Mouse (Mus musculus): ENCODE data around the gene Clec16a.

The Clec16a gene

DNA sequence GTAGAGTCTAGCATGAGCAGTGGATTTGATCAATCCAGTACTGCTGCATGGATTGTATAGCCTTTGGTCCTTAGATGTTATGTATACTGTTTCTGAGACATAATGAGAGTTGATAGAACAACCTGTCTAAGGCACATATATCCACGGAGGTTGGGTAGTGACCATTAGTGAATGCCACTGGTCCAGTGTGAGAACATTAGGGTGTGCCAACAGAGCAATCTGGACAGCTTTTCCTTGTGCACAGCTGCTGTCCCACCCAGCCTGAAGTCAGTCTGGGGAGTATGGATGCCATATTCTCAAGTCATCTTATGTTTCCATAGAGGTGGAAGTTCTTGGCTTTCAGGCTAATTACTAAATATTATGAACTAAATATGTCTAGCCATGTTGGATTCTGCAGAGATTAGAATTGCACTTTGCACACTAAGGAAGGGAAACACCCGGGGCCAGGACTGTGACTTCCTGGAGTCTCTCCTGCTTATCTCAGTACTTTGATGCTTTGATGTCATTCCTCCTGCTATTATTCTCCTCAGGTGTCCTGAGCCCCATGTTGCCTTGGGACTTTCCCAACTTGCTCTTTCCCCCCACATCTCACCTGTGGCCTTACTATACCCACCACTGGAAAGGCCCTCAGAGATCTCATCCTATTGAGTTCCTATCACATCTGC is 36.2 kb downstream of the Clec16a start:
- no peak for DNase-seq (ENCODE audit: low read depth, low spot score)

DNA sequence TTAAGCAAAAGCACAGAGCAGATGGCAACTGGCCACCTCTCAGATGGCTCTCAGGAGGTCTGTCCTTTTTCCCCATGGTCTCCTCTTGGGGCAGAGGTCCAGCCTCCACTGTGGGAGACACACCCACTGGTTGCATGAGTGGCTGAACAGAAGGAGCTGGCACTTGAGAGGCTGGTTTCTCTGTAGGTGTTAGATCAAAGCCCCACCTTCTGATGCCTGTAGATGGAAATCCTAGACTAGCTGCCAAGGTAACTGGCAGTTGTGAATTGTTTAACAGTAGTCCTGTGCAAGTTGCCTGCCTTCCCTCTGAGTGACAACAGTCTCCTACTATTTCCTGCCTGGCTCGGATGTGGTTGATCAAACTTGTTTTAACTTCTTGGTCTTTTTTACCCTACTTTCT is 40.0 kb downstream of the Clec16a start:
- no peak for DNase-seq (ENCODE audit: low read depth, low spot score)

DNA sequence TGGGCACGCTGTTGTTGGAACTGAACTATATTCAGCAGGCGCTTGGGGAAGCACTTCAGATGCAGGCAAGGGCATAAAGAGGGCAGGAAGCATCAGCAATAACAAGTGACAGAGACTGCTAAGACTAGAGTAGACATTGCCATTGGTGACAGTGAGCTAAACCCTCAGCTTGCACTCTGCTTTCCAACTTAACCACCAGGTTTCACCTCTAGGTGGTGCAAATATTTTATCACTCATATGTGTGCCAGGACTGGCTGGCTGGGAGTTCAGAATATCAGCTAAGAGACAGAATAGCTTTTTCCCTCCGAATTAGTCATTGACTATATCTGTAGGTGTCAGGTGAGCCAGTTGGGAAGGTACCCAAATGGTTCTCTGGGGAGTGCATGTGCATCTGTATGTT is 41.4 kb downstream of the Clec16a start:
- DNase-seq (ENCODE audit: low read depth, low spot score) = no peak

DNA sequence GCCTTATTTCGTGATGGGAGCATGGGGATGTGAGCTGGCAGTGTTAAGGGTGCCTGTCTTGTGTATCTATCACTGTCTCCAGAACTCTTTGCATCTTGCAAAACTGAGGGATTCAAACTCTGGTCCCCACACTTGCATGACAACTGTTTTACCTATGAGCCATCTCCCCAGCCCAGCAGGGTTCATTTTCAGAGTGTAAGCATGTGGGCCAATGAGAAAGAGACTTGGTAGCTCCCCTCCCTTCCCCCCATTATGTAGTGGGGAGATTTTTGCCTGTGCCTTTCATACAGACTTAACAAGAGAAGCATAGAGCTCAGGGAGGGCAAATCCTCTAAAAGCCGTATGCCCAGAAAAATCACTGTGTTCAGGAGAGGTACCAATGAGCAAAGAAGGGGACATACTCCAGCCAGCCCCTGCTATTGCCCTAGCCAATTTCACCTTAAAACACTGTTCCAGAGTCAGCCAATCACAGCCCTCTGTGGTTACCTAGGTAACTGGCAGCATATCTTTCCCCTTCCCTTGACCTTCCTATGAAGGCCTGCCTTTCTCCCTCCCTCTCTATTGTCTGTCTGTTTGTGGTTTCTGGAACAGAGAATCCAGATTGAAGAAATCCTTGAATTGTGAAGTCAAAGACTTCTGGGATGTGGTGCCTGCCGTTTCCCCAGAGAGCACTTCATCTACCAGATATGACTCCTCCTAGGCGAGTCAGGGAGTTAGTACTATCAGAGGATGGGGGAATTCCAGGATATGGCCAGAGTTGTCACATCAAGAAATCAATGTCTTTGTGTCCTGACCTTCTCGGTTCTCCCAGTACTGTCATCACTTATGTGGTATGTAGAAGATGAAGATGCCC is 55.0 kb downstream of the Clec16a start:
- peak; percentile 84 for DNase-seq (ENCODE audit: low read depth, low spot score)

DNA sequence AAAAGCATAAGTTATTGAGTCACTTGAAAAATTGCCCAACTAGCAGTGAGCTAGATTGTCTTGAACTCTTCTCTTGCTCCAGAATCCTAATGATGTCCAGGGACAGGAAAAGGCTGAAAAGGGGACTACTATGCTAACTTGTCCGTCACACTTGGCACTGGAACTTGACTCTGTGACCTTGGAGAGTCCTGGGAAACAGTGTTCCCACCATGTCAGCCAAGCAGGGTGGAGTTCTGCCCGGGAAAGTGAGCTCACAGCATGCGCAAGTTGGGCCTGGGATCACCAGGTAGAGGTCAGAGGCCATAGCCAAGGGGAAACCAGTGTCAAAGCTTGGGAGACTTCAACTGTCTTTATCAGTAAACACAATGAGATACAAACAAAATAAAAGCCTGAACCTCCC is 62.7 kb downstream of the Clec16a start:
- no peak for DNase-seq (ENCODE audit: low read depth, low spot score)

DNA sequence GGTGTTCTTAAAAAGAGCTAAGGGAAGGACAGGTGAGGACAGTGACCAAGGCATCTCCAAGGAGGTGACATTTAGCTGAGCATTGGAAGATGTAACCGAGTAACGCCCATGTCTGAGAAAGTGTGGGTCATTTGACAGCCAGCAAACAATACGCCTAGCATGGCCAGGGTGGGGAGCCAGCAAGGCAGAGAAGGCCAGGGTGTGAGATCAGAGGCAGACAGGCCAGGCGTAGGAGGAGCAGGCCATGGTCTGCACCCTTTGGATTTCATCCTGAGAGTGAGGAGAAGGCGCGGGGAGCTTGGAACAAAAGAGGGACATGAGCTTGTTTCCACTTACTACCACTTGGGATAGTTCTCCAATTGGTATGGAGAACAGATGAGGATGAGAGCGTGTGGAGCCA is 64.8 kb downstream of the Clec16a start:
- DNase-seq (ENCODE audit: low read depth, low spot score) = no peak

DNA sequence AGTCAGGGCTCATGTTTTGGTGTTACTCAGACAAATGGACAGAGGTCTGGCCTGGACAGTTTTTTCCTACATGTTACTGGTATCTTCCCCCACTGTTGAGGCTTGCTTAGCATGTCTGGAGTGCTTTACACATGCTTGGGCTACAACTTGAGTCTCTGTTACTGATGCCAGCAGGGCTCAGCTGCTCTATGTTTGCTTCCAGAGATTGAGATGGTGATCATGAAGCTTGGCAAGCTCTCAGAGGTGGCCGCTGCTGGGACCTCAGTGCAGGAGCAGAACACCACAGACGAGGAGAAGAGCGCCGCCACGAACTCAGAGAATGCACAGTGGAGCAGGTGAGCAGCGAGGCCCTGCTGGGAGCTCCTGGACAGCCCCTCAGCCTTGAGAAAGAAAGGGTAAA is 65.7 kb downstream of the Clec16a start:
- DNase-seq (ENCODE audit: low read depth, low spot score) = no peak

DNA sequence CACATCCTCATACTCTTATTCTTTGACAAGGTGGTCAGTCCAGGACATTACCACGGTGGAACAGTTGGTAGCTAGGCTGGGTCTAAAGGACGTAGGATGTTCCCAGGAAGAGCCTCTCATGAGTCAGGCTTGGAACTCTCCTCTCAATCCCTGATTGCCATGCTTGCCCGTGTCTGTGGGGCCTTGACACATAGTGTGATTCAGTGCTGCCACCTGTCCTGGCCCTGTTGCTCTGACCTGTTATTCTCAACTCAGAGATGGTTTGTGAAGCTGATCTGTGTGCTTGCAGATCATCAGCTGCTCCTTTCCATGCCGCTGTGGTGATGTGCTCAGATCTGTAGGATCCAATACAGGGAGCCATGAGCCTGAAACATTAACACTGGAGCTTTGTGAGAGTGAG is 66.2 kb downstream of the Clec16a start:
- DNase-seq (ENCODE audit: low read depth, low spot score) = no peak

DNA sequence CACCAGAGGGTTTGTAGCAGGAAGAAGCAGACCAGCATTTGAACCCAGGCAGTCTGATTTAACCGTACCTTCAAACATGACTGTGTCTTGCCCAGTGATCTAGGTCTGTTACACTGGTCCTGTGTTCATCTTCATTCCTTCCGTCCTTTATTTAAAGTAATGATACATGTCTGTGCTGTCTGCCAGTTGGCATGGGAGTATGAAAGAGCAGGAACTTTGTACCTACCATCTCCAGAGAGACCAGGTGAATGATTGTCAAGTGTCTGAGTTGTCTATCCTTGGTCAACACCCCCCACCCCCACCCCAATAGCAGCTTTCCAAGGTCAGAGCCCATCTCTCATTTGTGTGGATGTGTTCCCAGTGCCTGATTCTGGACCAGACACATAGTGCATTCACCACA is 68.9 kb downstream of the Clec16a start:
- DNase-seq (ENCODE audit: low read depth, low spot score) = no peak

DNA sequence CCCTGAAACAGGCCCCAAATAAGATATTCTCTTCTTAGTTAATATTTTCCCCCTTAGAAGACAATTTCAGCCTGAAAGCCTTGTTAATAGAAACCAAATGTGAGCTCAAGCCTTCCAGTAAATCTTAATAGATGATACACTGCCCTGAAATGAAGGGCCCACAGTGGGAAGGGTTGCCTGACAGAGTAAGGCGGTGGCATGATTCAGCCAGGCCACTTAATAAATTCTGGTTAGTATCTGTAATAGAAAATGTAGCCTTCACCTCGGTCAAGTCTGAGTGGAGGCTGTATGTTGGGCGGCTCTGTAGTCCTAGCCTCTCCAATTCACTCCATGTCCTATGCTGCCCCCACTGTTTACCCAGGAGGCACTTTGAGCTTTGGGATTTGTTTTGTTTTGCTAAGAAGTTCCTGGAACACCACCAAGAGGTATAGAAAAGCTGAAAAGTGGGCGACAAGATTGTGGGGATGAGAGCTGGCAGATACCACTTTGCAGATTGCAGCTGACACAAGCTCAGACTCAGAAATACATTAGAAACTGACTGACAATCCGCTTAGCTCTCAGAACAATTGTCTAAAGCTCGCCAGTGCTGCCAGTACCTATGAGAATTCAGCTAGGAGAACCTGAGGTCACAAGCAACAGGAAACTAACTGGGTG is 75.9 kb downstream of the Clec16a start:
- no peak for DNase-seq (ENCODE audit: low read depth, low spot score)

DNA sequence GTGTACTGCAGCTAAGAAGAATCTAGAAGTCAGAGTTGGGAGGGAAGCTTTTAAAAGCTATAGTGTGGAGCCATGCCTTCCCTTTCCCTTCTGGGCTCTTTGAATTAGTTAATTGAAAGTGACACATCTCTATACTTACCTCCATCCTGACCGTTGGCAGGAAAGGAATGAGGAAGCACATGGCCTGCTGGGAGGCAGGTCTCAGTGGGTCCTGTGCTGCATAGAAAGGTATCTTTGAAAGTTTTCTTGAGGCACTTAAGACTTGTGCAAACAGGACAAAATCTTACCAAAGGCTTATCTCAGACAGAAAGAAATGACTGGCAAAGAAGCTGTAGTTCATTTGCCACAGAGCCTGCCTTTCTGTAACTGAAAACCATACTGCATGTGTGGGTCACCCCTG is 76.6 kb downstream of the Clec16a start:
- no peak for DNase-seq (ENCODE audit: low read depth, low spot score)

DNA sequence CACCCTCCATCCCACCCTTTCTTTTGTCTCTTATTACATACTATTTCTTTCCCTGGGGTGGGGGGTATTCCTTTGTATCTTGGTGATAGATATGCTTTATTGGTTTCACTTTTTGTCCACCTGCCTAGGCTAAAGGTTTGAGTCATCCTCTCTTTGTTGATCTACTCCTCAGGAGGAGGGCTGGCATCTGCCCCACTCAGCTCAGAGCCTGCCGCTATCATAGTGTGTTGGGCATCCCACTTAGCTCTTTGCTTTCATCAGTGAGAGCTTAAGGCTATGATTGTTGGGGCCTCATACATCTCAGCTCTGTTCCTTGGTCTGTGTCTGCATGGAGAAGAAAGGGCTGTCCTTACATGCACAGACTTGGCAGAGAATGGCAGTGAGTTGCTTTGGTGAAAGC is 81.0 kb downstream of the Clec16a start:
- DNase-seq (ENCODE audit: low read depth, low spot score) = no peak

DNA sequence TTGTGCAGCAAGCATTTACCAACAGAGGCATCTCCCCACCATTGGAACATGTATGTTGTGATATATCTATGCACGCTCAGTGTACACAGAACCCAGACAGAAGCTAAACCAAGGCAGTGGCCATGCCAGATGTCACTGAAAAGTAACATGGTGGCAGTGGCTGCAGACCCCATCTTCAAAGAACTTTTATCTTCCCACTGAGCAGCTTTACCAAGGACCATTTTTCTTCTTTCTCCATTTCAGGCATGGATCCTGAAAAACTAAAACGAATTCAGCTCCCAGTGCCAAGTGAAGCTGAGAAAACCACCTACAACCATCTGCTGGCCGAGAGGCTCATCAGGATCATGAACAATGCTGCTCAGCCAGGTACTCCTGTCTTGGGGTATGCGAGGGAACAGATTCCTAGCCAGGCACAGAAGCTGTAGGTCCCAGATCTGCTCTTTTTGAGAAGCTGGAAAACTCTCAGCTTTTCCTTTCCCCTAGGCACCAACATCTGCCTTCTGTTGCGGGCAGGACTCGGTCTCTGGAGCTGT is 82.1 kb downstream of the Clec16a start:
- DNase-seq (ENCODE audit: low read depth, low spot score) = no peak

DNA sequence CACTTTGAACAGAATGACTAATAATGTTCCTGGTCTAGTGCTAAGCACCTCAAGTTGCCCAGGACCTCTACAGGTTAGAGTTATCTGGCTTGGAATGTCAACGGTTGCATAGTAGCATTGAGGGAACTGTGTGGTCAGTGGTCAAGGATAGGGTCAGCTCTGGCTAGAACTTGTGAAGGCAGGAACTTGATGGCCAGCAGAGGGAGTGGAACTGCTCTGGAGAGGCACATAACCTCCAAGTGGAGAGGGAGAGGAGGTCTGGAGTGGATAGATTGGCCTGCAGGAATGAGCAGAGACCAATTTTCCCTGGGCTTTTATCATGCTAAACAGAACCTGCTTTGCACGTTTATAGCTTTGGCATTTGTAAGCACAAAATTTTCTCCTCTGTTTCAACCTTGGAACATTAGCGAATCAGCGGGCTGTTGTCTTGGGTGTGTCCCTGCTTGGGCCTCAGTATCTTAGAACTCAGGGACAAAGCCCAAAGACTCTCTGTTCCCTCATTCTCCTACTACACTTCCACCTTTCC is 83.0 kb downstream of the Clec16a start:
- peak; percentile 96 for DNase-seq (ENCODE audit: low read depth, low spot score)

DNA sequence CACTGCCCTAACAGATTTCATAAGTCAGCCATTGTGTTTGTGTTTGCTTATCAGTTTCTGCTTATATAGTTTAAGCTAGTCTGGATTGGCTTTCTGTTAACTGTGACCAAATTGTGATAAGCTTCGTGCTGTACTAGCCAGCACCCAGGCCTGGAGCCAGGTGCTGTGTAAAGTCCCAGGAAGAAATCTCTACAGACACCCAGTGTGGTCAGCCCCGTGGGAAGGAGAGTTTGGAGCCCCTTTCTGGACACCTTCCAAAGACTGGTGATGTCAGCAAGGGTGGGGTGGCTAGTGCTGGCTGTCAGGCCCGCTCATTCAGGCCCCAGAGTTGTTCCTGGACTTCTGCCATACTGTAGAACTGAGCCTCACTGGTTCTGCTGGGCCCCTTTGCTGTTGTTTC is 83.8 kb downstream of the Clec16a start:
- no peak for DNase-seq (ENCODE audit: low read depth, low spot score)

DNA sequence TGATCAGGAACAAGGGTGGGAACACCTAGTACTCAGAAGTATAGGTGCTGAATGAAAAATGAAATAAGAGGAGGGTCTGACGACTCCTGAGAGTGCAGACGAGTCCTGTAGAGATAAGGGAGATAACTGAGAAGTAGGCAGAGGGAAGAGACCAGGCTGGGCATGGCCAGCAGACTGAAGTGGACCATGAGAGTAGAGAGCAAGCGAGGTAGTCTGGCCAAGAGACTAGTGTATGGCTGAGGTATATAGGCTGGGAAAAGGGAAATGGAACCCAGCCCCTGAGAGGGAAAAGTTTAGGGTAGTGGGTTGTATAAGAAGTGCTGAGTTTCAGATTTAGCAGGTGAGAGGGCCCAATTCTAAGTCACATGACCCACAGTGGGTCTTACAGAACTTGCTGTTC is 84.2 kb downstream of the Clec16a start:
- no peak for DNase-seq (ENCODE audit: low read depth, low spot score)

DNA sequence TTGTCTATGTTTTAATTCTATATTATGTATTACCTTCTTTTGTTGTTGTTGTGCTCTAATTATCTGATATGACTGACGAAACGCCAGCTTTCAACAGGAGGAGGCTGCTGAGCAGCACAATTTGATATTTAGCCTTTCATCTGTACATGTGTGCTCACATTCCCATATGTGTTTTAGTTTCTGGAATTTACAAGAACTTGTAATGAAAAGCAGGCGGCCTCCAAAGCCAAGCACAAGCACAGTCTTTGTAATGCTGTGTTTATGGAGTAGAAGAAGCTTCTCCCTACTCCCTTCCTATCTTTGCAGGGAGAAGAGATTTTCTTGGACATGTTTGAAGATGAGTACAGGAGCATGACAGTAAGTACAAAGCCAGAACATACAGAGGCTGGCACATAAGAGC is 89.8 kb downstream of the Clec16a start:
- no peak for DNase-seq (ENCODE audit: low read depth, low spot score)

DNA sequence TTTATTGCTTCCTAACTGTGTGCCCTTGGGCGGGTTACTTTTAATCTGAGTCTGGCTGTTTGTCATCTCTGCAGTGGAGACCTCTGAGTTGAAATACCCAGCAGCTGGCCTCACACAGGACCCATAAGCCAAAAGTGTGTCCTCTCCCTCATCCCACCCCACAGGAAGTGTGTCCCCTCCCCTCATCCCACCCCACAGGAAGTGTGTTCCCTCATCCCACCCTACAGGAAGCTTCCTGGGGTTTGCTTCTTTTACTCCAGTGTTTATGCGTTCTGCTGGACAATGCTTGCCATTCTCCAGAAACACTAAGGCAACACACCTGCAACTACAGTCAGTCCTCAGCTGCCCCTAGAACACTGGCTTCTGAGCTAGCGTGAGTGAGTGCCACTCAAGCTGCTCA is 92.8 kb downstream of the Clec16a start:
- DNase-seq (ENCODE audit: low read depth, low spot score) = peak; percentile 51

DNA sequence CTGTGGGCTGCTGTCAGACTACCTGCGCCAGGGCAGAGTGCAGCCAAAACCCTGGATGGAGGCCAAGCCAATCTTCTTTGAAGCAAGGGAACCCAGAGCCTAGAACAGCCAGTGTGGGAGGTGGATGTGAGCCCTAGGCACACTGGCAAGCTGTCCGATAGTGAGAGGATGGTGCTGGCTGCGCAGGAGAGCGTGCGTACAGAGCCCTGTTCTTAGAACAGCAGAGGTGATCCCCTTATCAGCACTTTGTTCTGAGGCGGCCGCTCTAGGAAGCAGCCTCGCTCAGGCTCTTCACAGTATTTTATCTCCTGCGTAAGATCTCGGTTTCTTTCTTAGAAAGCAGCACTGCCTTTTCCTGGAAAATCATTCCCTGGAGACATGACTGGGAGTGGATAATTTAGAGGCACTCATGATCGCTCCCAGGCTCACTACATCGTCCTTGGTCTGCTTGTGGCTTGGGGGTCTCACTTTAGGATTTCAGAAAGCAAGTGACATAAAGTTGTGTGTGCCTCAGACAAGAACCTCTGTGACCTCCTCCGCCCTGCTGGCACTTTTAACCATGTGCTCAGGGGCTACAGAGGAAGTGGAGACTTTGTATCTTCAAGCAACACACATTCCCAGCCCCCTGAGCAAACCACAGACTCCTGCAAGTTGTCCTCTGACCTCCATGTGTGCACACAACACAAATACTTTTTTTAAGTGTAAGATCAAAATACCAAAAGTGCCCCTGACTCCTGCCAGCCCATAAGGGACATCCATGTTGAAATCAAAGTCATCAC is 94.2 kb downstream of the Clec16a start:
- DNase-seq (ENCODE audit: low read depth, low spot score) = no peak

DNA sequence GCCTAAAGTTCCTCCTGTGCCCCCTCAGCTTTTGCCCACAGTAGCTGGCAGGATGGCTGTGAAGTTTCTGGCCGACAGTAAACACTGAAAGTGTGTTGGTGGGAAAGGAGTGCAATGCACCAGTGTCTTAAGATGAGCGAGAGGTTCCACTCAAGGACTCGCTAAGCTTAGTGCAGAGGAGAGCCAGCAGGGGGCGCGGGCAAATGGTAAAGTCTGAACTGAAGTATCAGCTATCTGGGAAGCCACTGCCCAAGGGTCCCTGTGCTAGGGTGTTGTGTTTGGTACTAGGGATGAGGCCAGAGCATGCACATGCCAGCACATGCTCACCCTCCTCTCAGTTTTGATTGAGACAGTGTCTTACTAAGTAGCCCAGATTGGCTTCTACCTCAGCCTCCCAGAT is 94.9 kb downstream of the Clec16a start:
- peak; percentile 80 for DNase-seq (ENCODE audit: low read depth, low spot score)

DNA sequence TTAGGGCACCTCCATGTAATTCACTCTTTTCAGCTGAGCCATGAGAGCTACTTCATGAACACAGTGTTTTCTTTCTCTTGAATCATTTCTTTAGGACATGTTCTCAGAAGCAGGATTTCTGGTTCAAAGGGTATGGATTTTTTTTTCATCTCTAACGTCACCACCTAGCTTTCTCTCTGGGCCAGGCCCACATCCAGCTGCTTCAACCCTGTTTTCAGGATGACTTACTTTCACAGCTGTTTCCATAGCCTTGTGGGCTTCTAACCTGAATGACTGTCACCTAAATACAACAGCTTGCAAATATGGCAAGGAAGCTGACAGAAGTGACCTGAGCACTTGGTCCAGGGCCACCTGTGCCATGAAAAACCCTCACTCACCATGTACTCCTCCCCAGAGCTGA is 96.0 kb downstream of the Clec16a start:
- no peak for DNase-seq (ENCODE audit: low read depth, low spot score)
